Mouse (Mus musculus) embryonic facial prominence, embryonic 10.5 days (tissue): Measurements from ENCODE around the gene Wdr20. TPM values are rescaled to one million over a fixed set of nuclear protein-coding genes. Genes with fewer than 3 reads are reported as not detected.

Source experiments
- polyA plus RNA-seq: library from polyadenylated mRNA; unstranded; fragments of >200 nt; fragmentation: Nextera tagmentation; extraction: Ambion mirVana; gene quantifications from 2 replicates; pipeline ENCODE4 v1.2.1, GENCODE M21; 2016

The Wdr20 gene
- polyA plus RNA-seq, 1 experiment from 2014 or later = 24.1 TPM

Other genes with a start within 250 kb of the Wdr20 start
- 64.2 and 67.5 TPM in 2 replicates for gene Dync1h1, start 136.5 kb upstream of the Wdr20 start, polyA plus RNA-seq
- gene 1700001K19Rik, start 55.3 kb upstream of the Wdr20 start, polyA plus RNA-seq = 0.16 TPM in 1 of 2 replicates, not detected in the other
- 1,072 and 1,177 TPM in 2 replicates for gene Hsp90aa1, start 35.2 kb upstream of the Wdr20 start, polyA plus RNA-seq
- 7.2 and 10.1 TPM in 2 replicates for gene Mok, start 103.0 kb downstream of the Wdr20 start, polyA plus RNA-seq
- gene Zfp839, start 112.3 kb downstream of the Wdr20 start, polyA plus RNA-seq = 5.6 and 6.1 TPM in 2 replicates
- 86.9 and 91.3 TPM in 2 replicates for gene Cinp, start 151.2 kb downstream of the Wdr20 start, polyA plus RNA-seq
- gene Tecpr2, start 151.3 kb downstream of the Wdr20 start, polyA plus RNA-seq = 6.2 and 6.5 TPM in 2 replicates
- 14.2 and 14.6 TPM in 2 replicates for gene Ankrd9, start 241.1 kb downstream of the Wdr20 start, polyA plus RNA-seq